Mouse (Mus musculus): ENCODE results near the gene Acadm. TPM values are rescaled to one million over a fixed set of nuclear protein-coding genes. Genes with fewer than 3 reads are reported as not detected.

The Acadm gene
- polyA plus RNA-seq (2015; fragmentation: Nextera tagmentation; extraction: Ambion mirVana), result 280 and 299 TPM in 2 replicates

DNA sequence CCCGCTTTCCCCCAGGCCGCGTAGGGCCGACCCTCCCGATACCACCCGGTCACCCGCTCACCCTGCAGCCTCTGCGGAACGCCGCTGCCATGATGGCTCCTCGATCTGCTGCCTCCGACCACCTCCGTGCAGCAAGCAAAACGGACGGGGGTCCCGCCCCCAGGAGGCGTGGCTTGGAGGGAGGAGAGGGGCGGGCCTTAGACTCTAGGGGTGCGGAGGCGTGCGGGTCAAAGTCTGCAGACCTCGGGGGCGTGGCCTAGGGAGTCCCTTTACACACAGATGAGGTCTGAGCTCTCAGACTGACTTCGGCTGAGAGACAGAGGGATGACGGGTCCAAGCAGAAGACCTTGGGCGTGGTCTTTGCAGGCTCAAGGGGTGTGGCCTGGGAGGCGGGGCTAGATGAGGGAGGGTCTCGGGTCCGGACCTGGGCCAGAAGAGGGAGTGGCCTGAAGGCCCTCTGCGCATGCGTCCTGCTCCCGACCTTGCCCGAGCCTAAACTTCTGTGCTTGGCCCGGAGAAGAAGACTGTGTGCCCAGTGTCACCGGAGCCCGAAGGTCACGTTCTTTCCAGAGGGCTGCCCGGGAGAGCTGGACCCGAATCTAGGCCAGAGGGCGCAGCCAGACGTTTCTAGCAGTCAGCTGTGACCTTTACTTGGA lies at the start of gene Acadm:
TSS of gene Acadm (minus strand) at position 298 of the 656 bp plus-strand sequence.
- under 1% methylated on average over 41 of the region's 41 CpGs for WGBS
- H3K36me3 ChIP-seq (ENCODE audit: insufficient read depth, low read length), result peaks cover 6% of the 10 kb centered on the region; the same call in 1 of the 2 replicates

DNA sequence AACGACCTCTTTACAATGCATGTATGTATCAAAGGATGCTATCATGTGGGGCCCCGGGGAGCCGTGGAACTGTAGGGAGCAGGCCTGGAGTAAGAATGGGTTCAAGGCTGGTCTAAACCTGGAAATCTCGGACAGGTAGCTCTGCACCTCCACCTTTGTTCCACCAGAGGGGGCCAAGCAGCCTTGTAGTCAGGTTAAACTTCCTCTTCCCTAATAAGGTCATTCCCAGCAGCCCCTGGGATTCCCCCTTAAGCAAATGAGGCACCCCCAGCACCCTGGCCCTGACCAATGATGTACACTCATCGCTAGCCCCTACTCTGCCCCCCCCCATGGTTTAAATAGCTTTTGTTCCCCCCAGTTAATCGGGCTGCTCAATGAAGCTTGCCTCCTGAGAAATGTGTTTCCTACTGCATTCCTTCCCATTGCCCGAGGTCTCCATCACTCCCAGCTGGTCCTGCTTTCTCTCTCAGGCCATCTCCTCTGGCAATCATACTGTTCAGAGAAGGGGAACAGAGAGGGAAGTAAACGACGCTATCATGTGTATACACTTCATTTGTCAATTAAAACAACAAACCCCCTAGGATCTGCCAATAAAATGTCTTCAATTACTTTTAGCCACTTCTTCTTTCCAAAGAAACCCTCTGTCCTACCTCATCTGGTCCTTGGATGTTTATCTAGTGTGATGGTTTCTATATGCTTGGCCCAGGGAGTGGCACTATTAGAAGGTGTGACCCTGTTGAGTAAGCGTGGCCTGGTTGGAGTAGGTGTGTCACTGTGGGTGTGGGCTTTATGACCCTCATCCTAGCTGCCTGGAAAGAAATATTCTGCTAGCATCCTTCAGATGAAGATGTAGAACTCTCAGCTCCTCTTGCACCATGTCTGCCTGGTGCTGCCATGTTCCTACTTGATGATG lies 40.3 kb upstream of the Acadm start:
- 49% methylated on average over 10 of the region's 10 CpGs for WGBS
- peak; percentile 85 for TF ChIP-seq CTCF (IDR thresholded peaks at IDR 0.05; ENCODE audit: low read depth)

More for the DNA sequence above, at the start of gene Acadm:
- peak; percentile 98 for DNase-seq (ENCODE audit: low spot score)
- H3K27ac ChIP-seq, result peak within 1 kb of the TSS; percentile 94
- peak within 1 kb of the TSS; percentile 80 for H3K4me2 ChIP-seq (ENCODE audit: low read length)
- no peaks in the 10 kb centered on the region; the same call in 1 of the 2 replicates for H3K4me1 ChIP-seq (replicated peaks; ENCODE audit: insufficient read depth, low read length)
- H3K4me3 ChIP-seq (replicated peaks; ENCODE audit: low read depth, low read length), result peak within 1 kb of the TSS; percentile 86
- no peaks in the 10 kb centered on the region for H3K9me3 ChIP-seq (replicated peaks; ENCODE audit: low read length)
- TF ChIP-seq CTCF (IDR thresholded peaks at IDR 0.05; ENCODE audit: low read depth), result 0 out of 2 replicates have a peak, but pooled peaks have one; percentile 3
- peak within 1 kb of the TSS; percentile 77 for H3K9ac ChIP-seq (ENCODE audit: low read depth, low read length)
- peak; percentile 98 for ATAC-seq (replicated peaks; ENCODE audit: low FRiP score, low read depth)
- H3K27me3 ChIP-seq (ENCODE audit: insufficient read depth, low read length), result no peaks in the 10 kb centered on the region

GRCm38 (mm10) chr3:153980611-153981010 lies 36.2 kb upstream of the Acadm start:
- no peaks in the 10 kb centered on the region; the same call in 1 of the 2 replicates for H3K27me3 ChIP-seq (ENCODE audit: insufficient read depth, low read length)
- no peak overlapping the region for H3K4me2 ChIP-seq (ENCODE audit: low read length)
- H3K27ac ChIP-seq, result no peak overlapping the region
- TF ChIP-seq CTCF (IDR thresholded peaks at IDR 0.05; ENCODE audit: low read depth), result no peak
- H3K9ac ChIP-seq (ENCODE audit: low read depth, low read length), result no peak overlapping the region
- H3K4me3 ChIP-seq (replicated peaks; ENCODE audit: low read depth, low read length), result no peak overlapping the region
- H3K36me3 ChIP-seq (ENCODE audit: insufficient read depth, low read length), result no peaks in the 10 kb centered on the region
- no peaks in the 10 kb centered on the region for H3K4me1 ChIP-seq (replicated peaks; ENCODE audit: insufficient read depth, low read length)
- DNase-seq (ENCODE audit: low spot score) (no peak), ATAC-seq (replicated peaks; ENCODE audit: low FRiP score, low read depth) (no peak)
- H3K9me3 ChIP-seq (replicated peaks; ENCODE audit: low read length), result no peaks in the 10 kb centered on the region
- 58% methylated on average over 2 of the region's 2 CpGs for WGBS

More for the DNA sequence above, 40.3 kb upstream of the Acadm start:
- no peaks in the 10 kb centered on the region for H3K36me3 ChIP-seq (ENCODE audit: insufficient read depth, low read length)
- no peaks in the 10 kb centered on the region for H3K4me1 ChIP-seq (replicated peaks; ENCODE audit: insufficient read depth, low read length)
- H3K27ac ChIP-seq, result no peak overlapping the region
- DNase-seq (ENCODE audit: low spot score) (peak; percentile 66), ATAC-seq (replicated peaks; ENCODE audit: low FRiP score, low read depth) (peak; percentile 79)
- no peaks in the 10 kb centered on the region for H3K9me3 ChIP-seq (replicated peaks; ENCODE audit: low read length)
- H3K9ac ChIP-seq (ENCODE audit: low read depth, low read length), result no peak overlapping the region
- H3K4me3 ChIP-seq (replicated peaks; ENCODE audit: low read depth, low read length), result no peak overlapping the region
- H3K27me3 ChIP-seq (ENCODE audit: insufficient read depth, low read length), result no peaks in the 10 kb centered on the region
- H3K4me2 ChIP-seq (ENCODE audit: low read length), result no peak overlapping the region

DNA sequence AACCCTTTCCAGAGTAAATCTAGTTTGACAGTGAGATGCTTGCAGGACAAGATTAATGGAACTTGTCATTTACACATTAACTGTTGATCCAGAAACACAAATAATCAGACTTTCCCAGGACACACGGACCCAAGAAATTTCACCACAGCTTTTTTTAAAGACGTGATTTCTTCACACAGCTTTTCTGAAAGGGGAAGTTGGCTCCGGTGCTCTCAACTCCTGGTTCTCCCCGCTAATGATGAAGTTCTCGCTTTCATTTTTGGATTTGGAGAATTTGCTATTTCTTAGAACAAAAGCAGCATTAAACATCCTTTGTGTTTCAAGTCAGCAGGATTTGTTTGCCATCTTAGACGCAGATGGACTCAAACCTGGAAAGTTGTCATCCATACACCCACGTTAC lies 31.4 kb upstream of the Acadm start:
- no peaks in the 10 kb centered on the region for H3K9me3 ChIP-seq (replicated peaks; ENCODE audit: low read length)
- no peak overlapping the region for H3K9ac ChIP-seq (ENCODE audit: low read depth, low read length)
- no peak for ATAC-seq (replicated peaks; ENCODE audit: low FRiP score, low read depth)
- no peak overlapping the region for H3K4me3 ChIP-seq (replicated peaks; ENCODE audit: low read depth, low read length)
- DNase-seq (ENCODE audit: low spot score), result no peak
- H3K27ac ChIP-seq, result no peak overlapping the region
- no peaks in the 10 kb centered on the region for H3K36me3 ChIP-seq (ENCODE audit: insufficient read depth, low read length)
- H3K4me2 ChIP-seq (ENCODE audit: low read length), result no peak overlapping the region
- 79% methylated on average over 7 of the region's 7 CpGs for WGBS
- TF ChIP-seq CTCF (IDR thresholded peaks at IDR 0.05; ENCODE audit: low read depth), result no peak
- peaks cover 12% of the 10 kb centered on the region for H3K27me3 ChIP-seq (ENCODE audit: insufficient read depth, low read length)
- 0 out of 2 replicates have a peak, but pooled peaks cover 6% of the 10 kb centered on the region for H3K4me1 ChIP-seq (replicated peaks; ENCODE audit: insufficient read depth, low read length)

GRCm38 (mm10) chr3:153975060-153975459 lies 30.6 kb upstream of the Acadm start:
- H3K4me2 ChIP-seq (ENCODE audit: low read length), result no peak overlapping the region
- DNase-seq (ENCODE audit: low spot score), result no peak

More at GRCm38 (mm10) chr3:153975060-153975459, 30.6 kb upstream of the Acadm start:
- TF ChIP-seq CTCF (IDR thresholded peaks at IDR 0.05; ENCODE audit: low read depth), result no peak
- Histone ChIP-seq H3K4me3 (replicated peaks; ENCODE audit: low read depth, low read length) (no peak overlapping the region), H3K27ac (no peak overlapping the region), H3K4me1 (replicated peaks; ENCODE audit: insufficient read depth, low read length) (0 out of 2 replicates have a peak, but pooled peaks cover 6% of the 10 kb centered on the region), H3K27me3 (ENCODE audit: insufficient read depth, low read length) (peaks cover 12% of the 10 kb centered on the region), H3K9ac (ENCODE audit: low read depth, low read length) (no peak overlapping the region), H3K36me3 (ENCODE audit: insufficient read depth, low read length) (no peaks in the 10 kb centered on the region), H3K9me3 (replicated peaks; ENCODE audit: low read length) (no peaks in the 10 kb centered on the region)
- ATAC-seq (replicated peaks; ENCODE audit: low FRiP score, low read depth), result no peak
- 9% methylated on average over 6 of the region's 6 CpGs for WGBS
